Mouse (Mus musculus) G1E-ER4 (cell line): ENCODE measurements around the gene Pml. TPM values are rescaled to one million over a fixed set of nuclear protein-coding genes. Genes with fewer than 3 reads are reported as not detected.

Experiments
- GATA1 ChIP-seq: IDR thresholded peaks from one replicate; pipeline ENCODE4 v1.8.0; 2012; ENCODE audit warnings: low read length, inconsistent platforms
- polyA plus RNA-seq: library from polyadenylated mRNA; stranded (reverse); fragments of >175 nt; gene quantifications from 2 replicates; pipeline ENCODE4 v1.2.3, GENCODE M21; 2012

Gene Pml
- polyA plus RNA-seq, 1 experiment = 193 TPM

GRCm38 (mm10) chr9:58253033-58253804 is 3.6 kb upstream of the Pml start, which contains the start of gene Stoml1:
TSS of gene Stoml1 (plus strand) at chr9:58253164.
- TF ChIP-seq GATA1 = no peak

- no peak for TF ChIP-seq GATA1
Observed at GRCm38 (mm10) chr9:58250322-58250721, 736 bp upstream of the Pml start.

- no peak for TF ChIP-seq GATA1
Observed at GRCm38 (mm10) chr9:58248746-58249413, 706 bp downstream of the Pml start.

- TF ChIP-seq GATA1 = peak; percentile 63
Observed at GRCm38 (mm10) chr9:58247064-58247759, 2.4 kb downstream of the Pml start.

- TF ChIP-seq GATA1 = peak; percentile 76
Observed at GRCm38 (mm10) chr9:58246083-58246591, 3.4 kb downstream of the Pml start.

GRCm38 (mm10) chr9:58243696-58244095 is 5.9 kb downstream of the Pml start:
- no peak for TF ChIP-seq GATA1

GRCm38 (mm10) chr9:58242696-58243095 is 6.9 kb downstream of the Pml start:
- no peak for TF ChIP-seq GATA1

- TF ChIP-seq GATA1 = no peak
Observed at GRCm38 (mm10) chr9:58241780-58242485, 7.7 kb downstream of the Pml start.

GRCm38 (mm10) chr9:58234502-58235015 is 15.0 kb downstream of the Pml start:
- TF ChIP-seq GATA1 = no peak

GRCm38 (mm10) chr9:58232374-58232773 is 17.2 kb downstream of the Pml start:
- no peak for TF ChIP-seq GATA1

GRCm38 (mm10) chr9:58231746-58232145 is 17.8 kb downstream of the Pml start:
- no peak for TF ChIP-seq GATA1

- TF ChIP-seq GATA1 = no peak
Observed at GRCm38 (mm10) chr9:58228777-58229466, 20.7 kb downstream of the Pml start.

- TF ChIP-seq GATA1 = no peak
Observed at GRCm38 (mm10) chr9:58225915-58226913, 23.4 kb downstream of the Pml start.
